ENCODE assay signal across 7 mouse cellular contexts in the genomic region with DNA sequence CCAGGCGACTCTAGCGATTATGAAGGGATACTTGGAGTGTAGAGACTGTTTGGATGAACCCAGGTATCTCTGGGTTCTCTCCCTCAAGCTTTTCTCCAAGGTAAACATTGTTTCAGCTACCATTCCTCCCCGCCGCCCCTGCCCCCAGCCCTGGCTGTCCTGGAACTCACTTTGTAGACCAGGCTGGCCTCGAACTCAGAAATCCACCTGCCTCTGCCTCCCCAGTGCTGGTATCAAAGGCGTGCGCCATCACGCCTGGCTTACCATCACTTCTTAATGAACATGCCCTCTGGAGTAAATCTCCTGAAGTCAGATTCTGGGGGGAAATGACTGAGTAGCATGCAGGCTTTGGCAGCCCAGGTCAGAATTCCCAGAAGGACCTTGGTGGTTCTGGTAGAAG. TPM values are rescaled to one million over a fixed set of nuclear protein-coding genes. Genes with fewer than 3 reads are reported as not detected.
DNase-seq lines count a peak whose midpoint lies in the region; ATAC-seq lines count a peak whose summit lies in the region.

A gene (minus strand): TSS at position 293 of the 400 bp plus-strand sequence.

- H3K9me3 ChIP-seq in erythroblast, embryonic 14.5 days (ENCODE audit: control insufficient read depth, low read length) = no peaks in the 10 kb centered on the region
- H3K9me3 ChIP-seq in limb, embryonic 11.5 days (ENCODE audit: control insufficient read depth, low read length) = no peaks in the 10 kb centered on the region

- H3K27me3 ChIP-seq in erythroblast, embryonic 14.5 days (ENCODE audit: control insufficient read depth) = no peaks in the 10 kb centered on the region
- H3K27me3 ChIP-seq in limb, embryonic 11.5 days (ENCODE audit: control insufficient read depth, insufficient read depth, low read length) = no peaks in the 10 kb centered on the region

- intact Hi-C loops in heart, postnatal 10 days (cut with DNase I) = no loop called here

- H3K36me3 ChIP-seq in erythroblast, embryonic 14.5 days (ENCODE audit: control insufficient read depth) = peaks cover 60% of the 10 kb centered on the region
- peaks cover 14% of the 10 kb centered on the region for H3K36me3 ChIP-seq in limb, embryonic 11.5 days (ENCODE audit: control insufficient read depth, insufficient read depth, low read length)

- H3K4me3 ChIP-seq in erythroblast, embryonic 14.5 days (replicated peaks) = peak within 1 kb of the TSS; percentile 94
- peak within 1 kb of the TSS; percentile 99 for H3K4me3 ChIP-seq in limb, embryonic 11.5 days (ENCODE audit: low read depth, low read length)

- H3K4me1 ChIP-seq in erythroblast, embryonic 14.5 days (ENCODE audit: control insufficient read depth) = peaks cover 54% of the 10 kb centered on the region
- peaks cover 13% of the 10 kb centered on the region; the same call in 1 of the 2 replicates for H3K4me1 ChIP-seq in limb, embryonic 11.5 days (ENCODE audit: control insufficient read depth, insufficient read depth, low read length)

- DNase-seq in urinary bladder, adult 2 months (ENCODE audit: low spot score) = no peak
- DNase-seq in urinary bladder, postnatal 36 days (ENCODE audit: low spot score in 2 of 2) = no peak
- no peak for DNase-seq in heart, postnatal 10 days
- DNase-seq in limb, embryonic 11.5 days (ENCODE audit: low spot score) = no peak

- WGBS in limb, embryonic 11.5 days = 63% methylated on average over 8 of the region's 8 CpGs

- peak within 1 kb of the TSS; percentile 92 for H3K4me2 ChIP-seq in limb, embryonic 11.5 days (ENCODE audit: low read depth, severe bottlenecking)

- H3K27ac ChIP-seq in limb, embryonic 11.5 days (replicated peaks; ENCODE audit: low read depth, low read length) = peak within 1 kb of the TSS; percentile 98

- H3K9ac ChIP-seq in limb, embryonic 11.5 days (ENCODE audit: low read length) = peak within 1 kb of the TSS; percentile 96

- no peak for ATAC-seq in limb, embryonic 11.5 days (ENCODE audit: insufficient number of reproducible peaks, low FRiP score, low TSS enrichment, low read depth)
- ATAC-seq in neutrophil, adult 5-6 weeks (ENCODE audit: extremely low read depth, insufficient number of reproducible peaks, low FRiP score, poor library complexity, severe bottlenecking) = no peak
- no peak for ATAC-seq in cerebellum, adult (ENCODE audit: insufficient number of reproducible peaks, low FRiP score, low TSS enrichment)

RNA-seq across cellular contexts. Expression of the gene that starts here (rescaled TPM):
- polyA plus RNA-seq in urinary bladder, adult 2 months (2012; rRNA removed) = 57.6 and 61.4 TPM in 2 replicates
- polyA plus RNA-seq in erythroblast, embryonic 14.5 days (2012) = 1.5 and 1.9 TPM in 2 replicates
- total RNA-seq in heart, postnatal 10 days (2021) = 10 to 100 TPM; 60.7 to 64.6 TPM
- polyA plus RNA-seq in limb, embryonic 11.5 days (2014; fragmentation: Nextera tagmentation; extraction: Ambion mirVana) = 148 and 151 TPM in 2 replicates
- total RNA-seq in neutrophil, adult 5-6 weeks (2017) = 21.6 and 23.2 TPM in 2 replicates

Comparison
In these comparisons a context has a peak if more than half of its experiments do, and no peak if none do; other contexts are left out.
1. RNA of the gene that starts here (polyA plus RNA-seq): 148 to 151 TPM in limb, embryonic 11.5 days and 57.6 to 61.4 TPM in urinary bladder, adult 2 months; 1.5 to 1.9 TPM in erythroblast, embryonic 14.5 days; every median in the first group is over 10 times any median in the second.